Mouse (Mus musculus) central nervous system, embryonic 11.5 days (tissue): ENCODE results near the gene Wnt11. TPM values are rescaled to one million over a fixed set of nuclear protein-coding genes. Genes with fewer than 3 reads are reported as not detected.

ENCODE experiments used
- polyA plus RNA-seq: library from polyadenylated mRNA; depleted of rRNA; stranded (reverse); fragments of >200 nt; gene quantifications from 2 replicates; pipeline ENCODE4 v1.2.3, GENCODE M21; 2012; rRNA removed

The Wnt11 gene
- 5.4 and 24.8 TPM in 2 replicates for polyA plus RNA-seq

DNA sequence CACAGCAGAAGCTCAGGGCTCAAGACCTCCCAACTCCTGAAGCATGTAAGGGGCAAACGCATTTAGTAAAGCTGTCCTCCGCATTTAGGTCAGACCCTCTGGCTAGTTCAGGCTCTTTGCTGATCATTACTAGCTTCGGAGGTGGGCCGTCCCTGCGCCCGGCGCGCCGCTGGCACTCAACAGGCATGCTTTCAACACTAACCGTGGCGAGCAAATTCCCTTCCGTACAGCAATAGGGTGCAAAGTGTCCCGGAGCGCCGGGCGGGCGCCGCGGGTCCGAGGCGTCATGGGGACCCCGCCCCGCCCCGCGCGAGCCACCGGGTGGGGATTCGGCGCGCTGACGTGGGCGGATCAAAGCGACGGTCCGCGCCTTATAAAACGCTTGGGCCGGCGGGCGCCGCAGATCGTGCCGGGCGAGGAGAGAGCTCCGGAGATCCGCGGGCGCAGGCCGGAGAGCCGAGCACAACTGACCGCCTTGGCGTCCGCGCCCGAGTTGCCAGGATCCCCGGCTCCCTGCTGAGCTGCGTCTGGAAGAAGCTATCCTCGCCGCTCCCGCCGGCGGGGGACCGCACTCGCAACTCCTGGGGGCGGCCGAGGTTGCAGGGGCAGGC lies at the start of gene Wnt11:
Wnt11 (plus strand) TSS at position 402 of the 611 bp plus-strand sequence.

Other genes with a start within 250 kb of the Wnt11 start
- gene Emsy, start 178.3 kb upstream of the Wnt11 start, polyA plus RNA-seq: 37.9 and 63.0 TPM in 2 replicates
- 53.3 and 63.4 TPM in 2 replicates for gene Thap12, start 132.0 kb upstream of the Wnt11 start, polyA plus RNA-seq